Mouse (Mus musculus) E14TG2a.4 (cell line): ENCODE data around the gene Slc40a1.

Experiments
- H3K27me3 ChIP-seq: 2 replicates; pipeline ENCODE4 v1.6.1; 2014; ENCODE audit warnings: low read length, control low read depth; ENCODE audit not compliant: insufficient read depth
- H3K36me3 ChIP-seq: 2 replicates; pipeline ENCODE4 v1.6.1; 2014; ENCODE audit warnings: low read length, control low read depth; ENCODE audit not compliant: insufficient read depth
- H3K4me1 ChIP-seq: replicated peaks from 2 replicates; pipeline ENCODE4 v1.6.1; 2014; ENCODE audit warnings: low read depth, low read length, control low read depth
- H3K4me3 ChIP-seq: replicated peaks from 2 replicates; pipeline ENCODE4 v1.5.1; 2014; ENCODE audit warnings: mild to moderate bottlenecking, low read length
- H3K9me3 ChIP-seq: 2 replicates; pipeline ENCODE4 v1.6.1; 2014; ENCODE audit warnings: low read length, control low read depth
- CTCF ChIP-seq: conservative IDR thresholded peaks from 2 replicates; pipeline ENCODE4 v1.5.1; 2014; ENCODE audit warnings: low read length
- NANOG ChIP-seq: IDR thresholded peaks from 2 replicates; pipeline ENCODE4 v1.6.1; 2014; ENCODE audit warnings: borderline replicate concordance, low read length, mixed read lengths
- POU5F1 ChIP-seq: IDR thresholded peaks from 2 replicates; pipeline ENCODE4 v1.6.1; 2014; ENCODE audit warnings: low read length, borderline replicate concordance

The Slc40a1 gene

GRCm38 (mm10) chr1:45904161-45904560 lies 22.2 kb downstream of the Slc40a1 start:
- no peak for TF ChIP-seq CTCF
- TF ChIP-seq POU5F1: no peak
- TF ChIP-seq NANOG: no peak
- Histone ChIP-seq H3K4me1 (peaks cover 4% of the 10 kb centered on the region), H3K4me3 (no peak overlapping the region), H3K27me3 (no peaks in the 10 kb centered on the region), H3K36me3 (no peaks in the 10 kb centered on the region), H3K9me3 (no peaks in the 10 kb centered on the region)

DNA sequence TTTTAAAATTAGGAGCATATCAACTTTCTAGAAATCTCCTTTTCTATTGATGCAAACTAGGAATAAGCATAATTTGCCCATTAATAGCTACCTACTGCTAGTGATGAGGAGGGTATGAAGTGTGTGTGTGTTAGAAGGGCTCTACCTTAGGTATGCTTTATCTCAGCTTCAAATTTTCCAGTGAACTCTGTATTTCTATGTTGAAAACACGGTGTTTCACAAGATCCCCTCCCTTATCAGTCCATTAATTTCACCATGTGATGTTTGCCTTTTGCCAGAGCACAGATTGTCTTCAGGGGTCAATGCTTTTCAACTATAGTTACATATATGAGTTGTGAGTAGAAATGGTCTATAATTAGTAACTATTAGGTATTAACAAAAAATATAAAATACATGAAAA lies 28.3 kb downstream of the Slc40a1 start:
- Histone ChIP-seq H3K27me3 (no peaks in the 10 kb centered on the region), H3K36me3 (no peaks in the 10 kb centered on the region), H3K9me3 (no peaks in the 10 kb centered on the region), H3K4me3 (no peak overlapping the region), H3K4me1 (no peaks in the 10 kb centered on the region)
- no peak for TF ChIP-seq NANOG
- TF ChIP-seq POU5F1: no peak
- no peak for TF ChIP-seq CTCF

DNA sequence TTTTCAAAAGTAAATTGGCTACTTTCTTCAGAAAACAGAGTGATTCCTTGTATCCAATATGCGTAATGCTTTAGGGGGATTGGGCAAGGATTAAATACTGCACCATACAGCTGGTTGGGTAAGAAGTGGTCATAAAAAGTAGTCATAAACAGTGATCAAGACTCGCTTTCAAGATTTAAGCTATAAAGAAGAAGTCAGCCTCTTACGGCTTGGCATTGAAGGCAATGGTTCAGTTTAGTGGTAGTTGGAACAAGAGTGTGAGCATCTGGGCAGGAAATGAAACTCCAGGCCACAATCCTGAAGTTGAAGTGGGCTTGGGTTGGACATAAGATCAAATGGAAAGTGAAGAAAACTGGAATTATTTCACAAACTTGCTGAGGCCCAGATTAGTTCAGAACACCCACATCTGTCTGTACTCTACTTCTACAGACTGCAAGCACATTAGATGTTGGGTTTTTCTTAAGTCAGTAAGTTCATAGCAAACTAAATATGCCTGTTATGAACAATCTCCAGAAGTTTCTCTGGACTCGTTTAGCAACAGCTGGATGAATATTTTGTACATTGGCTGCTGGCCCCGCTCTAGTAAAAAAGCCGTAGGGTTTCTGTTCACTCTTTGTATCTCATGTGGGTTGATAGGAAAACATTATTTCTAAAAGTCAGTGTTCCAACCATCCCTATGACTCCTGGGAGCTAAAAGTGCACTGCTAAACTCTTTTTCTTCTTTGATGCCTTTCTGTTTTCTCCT lies 32.0 kb downstream of the Slc40a1 start:
- no peak overlapping the region for H3K4me3 ChIP-seq
- H3K27me3 ChIP-seq: no peaks in the 10 kb centered on the region
- no peaks in the 10 kb centered on the region for H3K4me1 ChIP-seq
- H3K36me3 ChIP-seq: no peaks in the 10 kb centered on the region
- H3K9me3 ChIP-seq: no peaks in the 10 kb centered on the region
- TF ChIP-seq POU5F1 (no peak), NANOG (no peak), CTCF (no peak)

DNA sequence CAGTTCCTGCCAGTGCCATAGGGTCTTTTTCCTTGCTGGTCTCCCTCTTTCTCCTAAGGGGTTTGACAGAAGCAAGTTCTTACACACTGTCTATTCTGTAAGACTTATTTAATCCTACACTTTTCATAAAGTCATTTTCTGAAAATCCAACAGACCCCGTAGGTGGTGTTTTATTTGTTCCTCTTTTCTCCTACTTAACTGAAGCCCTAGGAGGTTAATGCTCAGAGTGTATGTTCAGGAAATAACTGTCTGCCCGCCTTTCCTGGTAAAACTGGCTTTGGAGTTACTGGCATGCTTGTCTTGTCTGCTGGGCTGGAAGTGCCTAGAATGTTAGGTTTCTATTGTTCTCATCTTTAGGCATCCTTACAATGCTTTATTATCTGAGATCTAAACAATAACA lies 34.3 kb downstream of the Slc40a1 start:
- no peaks in the 10 kb centered on the region for H3K36me3 ChIP-seq
- no peak for TF ChIP-seq NANOG
- TF ChIP-seq POU5F1: no peak
- no peak for TF ChIP-seq CTCF
- no peaks in the 10 kb centered on the region for H3K27me3 ChIP-seq
- no peaks in the 10 kb centered on the region for H3K4me1 ChIP-seq
- no peak overlapping the region for H3K4me3 ChIP-seq
- no peaks in the 10 kb centered on the region for H3K9me3 ChIP-seq

- TF ChIP-seq NANOG (no peak), POU5F1 (no peak), CTCF (no peak)
- no peaks in the 10 kb centered on the region for H3K27me3 ChIP-seq
Observed at GRCm38 (mm10) chr1:45890173-45890572, 36.1 kb downstream of the Slc40a1 start, which contains the start of gene Gm5269. Gene Gm5269 (minus strand): TSS chr1:45890273.

GRCm38 (mm10) chr1:45886800-45887199 lies 39.5 kb downstream of the Slc40a1 start:
- TF ChIP-seq CTCF (no peak), POU5F1 (no peak), NANOG (no peak)
- no peaks in the 10 kb centered on the region for H3K9me3 ChIP-seq
- H3K4me3 ChIP-seq: no peak overlapping the region
- no peaks in the 10 kb centered on the region for H3K27me3 ChIP-seq
- peaks cover 19% of the 10 kb centered on the region for H3K4me1 ChIP-seq
- no peaks in the 10 kb centered on the region for H3K36me3 ChIP-seq

More at GRCm38 (mm10) chr1:45890173-45890572, 36.1 kb downstream of the Slc40a1 start, which contains the start of gene Gm5269:
- H3K4me3 ChIP-seq: no peak within 1 kb of the TSS
- H3K36me3 ChIP-seq: no peaks in the 10 kb centered on the region
- H3K9me3 ChIP-seq: no peaks in the 10 kb centered on the region
- H3K4me1 ChIP-seq: no peaks in the 10 kb centered on the region

DNA sequence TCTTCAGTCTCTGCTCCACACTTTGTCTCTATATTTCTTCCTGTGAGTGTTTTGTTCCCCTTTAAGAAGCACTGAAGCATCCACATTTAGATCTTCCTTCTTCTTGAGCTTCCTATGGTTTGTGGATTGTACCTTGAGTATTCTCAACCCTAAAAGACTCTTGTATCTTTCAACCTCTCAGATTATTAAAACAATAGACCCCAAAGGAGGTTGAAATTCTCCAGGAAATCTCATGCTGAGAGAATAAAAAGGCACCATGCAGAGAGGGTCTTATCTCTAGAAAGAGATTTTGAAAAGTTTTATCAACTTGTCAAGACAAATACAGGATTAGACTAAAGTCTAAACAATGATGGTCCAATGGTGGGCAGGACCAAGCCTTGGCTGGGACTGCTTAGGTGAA lies 42.9 kb downstream of the Slc40a1 start:
- Histone ChIP-seq H3K4me3 (no peak overlapping the region), H3K9me3 (no peaks in the 10 kb centered on the region), H3K27me3 (no peaks in the 10 kb centered on the region), H3K36me3 (no peaks in the 10 kb centered on the region), H3K4me1 (peaks cover 27% of the 10 kb centered on the region)
- TF ChIP-seq POU5F1 (no peak), NANOG (peak; percentile 75; the same call in 1 of the 2 replicates)

- TF ChIP-seq POU5F1: no peak
- TF ChIP-seq NANOG: no peak
- no peak for TF ChIP-seq CTCF
- no peaks in the 10 kb centered on the region for H3K27me3 ChIP-seq
- peaks cover 27% of the 10 kb centered on the region for H3K4me1 ChIP-seq
- no peak overlapping the region for H3K4me3 ChIP-seq
- H3K36me3 ChIP-seq: no peaks in the 10 kb centered on the region
- H3K9me3 ChIP-seq: no peaks in the 10 kb centered on the region
Observed at GRCm38 (mm10) chr1:45882076-45882475, 44.2 kb downstream of the Slc40a1 start.
